Mouse (Mus musculus) urinary bladder, adult 18-20 months (tissue): Measurements from ENCODE around the gene Ric3.
"Not testable (repeated sequence)": the region's sequence is repeated elsewhere in the genome, so short reads cannot be mapped to it uniquely, and the experiment has no call there.

Source experiments
- DNase-seq, 2 experiments: peaks; one replicate each; pipeline ENCODE4 v3.0.0; 2022; ENCODE audit warnings: low spot score in 2 of 2, mixed read lengths in 2 of 2

The Ric3 gene

GRCm38 (mm10) chr7:109083113-109083812 lies at the start of gene Ric3:
Gene Ric3 (minus strand): TSS chr7:109083331.
- DNase-seq = peak; percentile 47 to 49

GRCm38 (mm10) chr7:109131565-109131964 lies 48.4 kb upstream of the Ric3 start:
- no peak for DNase-seq

GRCm38 (mm10) chr7:109129946-109130686 lies 47.0 kb upstream of the Ric3 start:
- no peak for DNase-seq

GRCm38 (mm10) chr7:109129442-109129841 lies 46.3 kb upstream of the Ric3 start:
- DNase-seq = no peak

- DNase-seq = no peak
Observed at GRCm38 (mm10) chr7:109115929-109116328, 32.8 kb upstream of the Ric3 start.

GRCm38 (mm10) chr7:109115488-109115887 lies 32.4 kb upstream of the Ric3 start:
- not testable (repeated sequence) for DNase-seq

GRCm38 (mm10) chr7:109114950-109115349 lies 31.8 kb upstream of the Ric3 start:
- no peak for DNase-seq

- DNase-seq = no peak
Observed at GRCm38 (mm10) chr7:109111000-109111399, 27.9 kb upstream of the Ric3 start.

GRCm38 (mm10) chr7:109104894-109105293 lies 21.8 kb upstream of the Ric3 start:
- no peak for DNase-seq

- no peak for DNase-seq
Observed at GRCm38 (mm10) chr7:109101167-109101566, 18.0 kb upstream of the Ric3 start.

GRCm38 (mm10) chr7:109098145-109099018 lies 15.3 kb upstream of the Ric3 start:
- DNase-seq = peak in 1 of 2 experiments; percentile 9

GRCm38 (mm10) chr7:109097203-109097602 lies 14.1 kb upstream of the Ric3 start:
- DNase-seq = no peak

- no peak for DNase-seq
Observed at GRCm38 (mm10) chr7:109096618-109097017, 13.5 kb upstream of the Ric3 start.

- no peak for DNase-seq
Observed at GRCm38 (mm10) chr7:109094294-109094693, 11.2 kb upstream of the Ric3 start.

GRCm38 (mm10) chr7:109091316-109091715 lies 8.2 kb upstream of the Ric3 start:
- DNase-seq = not testable (repeated sequence)

GRCm38 (mm10) chr7:109086946-109087345 lies 3.8 kb upstream of the Ric3 start:
- no peak for DNase-seq

GRCm38 (mm10) chr7:109083813-109084184 lies 668 bp upstream of the Ric3 start:
- no peak for DNase-seq

- peak; percentile 4 to 33 for DNase-seq
Observed at GRCm38 (mm10) chr7:109082269-109083112, 640 bp downstream of the Ric3 start.

- peak in 1 of 2 experiments; percentile 24 for DNase-seq
Observed at GRCm38 (mm10) chr7:109072326-109072725, 10.8 kb downstream of the Ric3 start.

GRCm38 (mm10) chr7:109069641-109070040 lies 13.5 kb downstream of the Ric3 start:
- DNase-seq = no peak

GRCm38 (mm10) chr7:109059536-109059935 lies 23.6 kb downstream of the Ric3 start:
- DNase-seq = no peak
